Comparison of ENCODE assay signal across 15 mouse cellular contexts in the genomic region with DNA sequence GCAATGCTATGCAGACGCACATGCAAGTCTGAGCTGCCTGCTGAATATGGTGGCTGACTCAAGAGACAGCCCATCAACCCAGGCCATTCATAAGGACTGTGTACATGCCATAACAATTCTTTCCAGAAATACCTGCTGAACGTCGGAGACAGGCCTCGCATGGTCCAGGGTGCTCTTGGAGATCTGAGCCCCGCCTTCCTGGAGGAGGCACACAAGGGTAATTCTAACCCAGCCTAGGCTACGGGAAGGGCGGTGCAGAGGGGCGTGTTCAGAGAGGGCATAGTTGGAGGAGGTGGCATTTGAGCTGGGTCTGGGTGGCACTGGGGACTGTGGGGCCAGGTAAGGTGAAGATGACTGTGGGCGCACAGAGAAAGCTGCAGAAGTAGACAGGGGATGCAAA. TPM values are rescaled to one million over a fixed set of nuclear protein-coding genes. Genes with fewer than 3 reads are reported as not detected.
A peak's percentile ranks its signal among the peaks of the same experiment; 100 is the strongest.
DNase-seq lines count a peak whose midpoint lies in the region; ATAC-seq and TF ChIP-seq lines count a peak whose summit lies in the region.
"Had no signal": no experiment of that assay in that cellular context is flagged by ENCODE, and none has a peak within 500 bp of the region (broad histone marks: within the 10 kb centered on the region; RNA-seq: fewer than 3 reads in every experiment).

No protein-coding gene starts in this region.

- H3K36me3 ChIP-seq in heart, embryonic 15.5 days = no peaks in the 10 kb centered on the region
- H3K36me3 ChIP-seq in intestine, embryonic 14.5 days (ENCODE audit: control insufficient read depth, insufficient read depth, low read length) = no peaks in the 10 kb centered on the region
- H3K36me3 ChIP-seq in small intestine, adult 2 months (ENCODE audit: control insufficient read depth, insufficient read depth, low read length) = no peaks in the 10 kb centered on the region
- H3K36me3 ChIP-seq: embryonic facial prominence, embryonic 12.5 days; G1E; neural tube, embryonic 15.5 days had no signal

- no peak overlapping the region for H3K4me2 ChIP-seq in heart, embryonic 15.5 days
- no peak overlapping the region for H3K4me2 ChIP-seq in intestine, embryonic 14.5 days (ENCODE audit: low read length)
- H3K4me2 ChIP-seq: embryonic facial prominence, embryonic 12.5 days; neural tube, embryonic 15.5 days had no signal

- no peaks in the 10 kb centered on the region for H3K9me3 ChIP-seq in heart, embryonic 15.5 days (replicated peaks)
- no peaks in the 10 kb centered on the region for H3K9me3 ChIP-seq in intestine, embryonic 14.5 days (ENCODE audit: control insufficient read depth, low read length)
- H3K9me3 ChIP-seq: embryonic facial prominence, embryonic 12.5 days; G1E; neural tube, embryonic 15.5 days had no signal

- ATAC-seq in heart, embryonic 15.5 days (replicated peaks; ENCODE audit: insufficient number of reproducible peaks, insufficient read depth, low FRiP score, low read depth) = 0 out of 2 replicates have a peak, but pooled peaks have one; percentile 32
- ATAC-seq in intestine, embryonic 14.5 days (replicated peaks; ENCODE audit: low FRiP score, low TSS enrichment, low read depth) = peak; percentile 49; the same call in 1 of the 2 replicates
- no peak for ATAC-seq in inflammation-experienced regulatory T-cells, adult 6 months
- ATAC-seq: forebrain, postnatal 0 days had no signal

- peaks cover 13% of the 10 kb centered on the region for H3K4me1 ChIP-seq in heart, embryonic 15.5 days (replicated peaks)
- peaks cover 5% of the 10 kb centered on the region; the same call in 1 of the 2 replicates for H3K4me1 ChIP-seq in intestine, embryonic 14.5 days (replicated peaks; ENCODE audit: control insufficient read depth, insufficient read depth, low read length)
- peaks cover 12% of the 10 kb centered on the region for H3K4me1 ChIP-seq in small intestine, adult 2 months (ENCODE audit: control insufficient read depth, insufficient read depth, insufficient read length, low read length)
- H3K4me1 ChIP-seq: neural tube, embryonic 15.5 days had no signal

- WGBS in heart, embryonic 15.5 days = 68% methylated on average over 9 of the region's 9 CpGs
- 60% methylated on average over 9 of the region's 9 CpGs for WGBS in intestine, embryonic 14.5 days
- WGBS in small intestine, adult 2 months = 29% methylated on average over 9 of the region's 9 CpGs

- no peak for DNase-seq in heart, adult 8-10 months (ENCODE audit: low spot score)
- no peak for DNase-seq in intestine, embryonic 14.5 days (ENCODE audit: low spot score)
- peak; percentile 49 for DNase-seq in kidney, postnatal 14 days
- DNase-seq in cerebellum, adult 18-20 months = no peak
- no peak for DNase-seq in right cerebral cortex, postnatal 36 days (ENCODE audit: low spot score in 2 of 2)
- DNase-seq: cerebellum, adult 9-10 months; forebrain, postnatal 0 days; heart, postnatal 14 days; right cerebral cortex, postnatal 14 days had no signal

- TF ChIP-seq POLR2A in small intestine, adult 2 months (IDR thresholded peaks at IDR 0.05; ENCODE audit: low read depth, low read length) = no peak

- H3K9ac ChIP-seq in heart, embryonic 15.5 days = no peak overlapping the region
- no peak overlapping the region for H3K9ac ChIP-seq in intestine, embryonic 14.5 days (ENCODE audit: low read length)
- H3K9ac ChIP-seq: embryonic facial prominence, embryonic 12.5 days; forebrain, postnatal 0 days; neural tube, embryonic 15.5 days had no signal

- 0 out of 2 replicates have a peak, but pooled peaks have one; percentile 1 for TF ChIP-seq CTCF in small intestine, adult 2 months (IDR thresholded peaks at IDR 0.05; ENCODE audit: extremely low read depth, insufficient read length, insufficient replicate concordance, low read depth, low read length)

- H3K27me3 ChIP-seq in heart, embryonic 15.5 days = no peaks in the 10 kb centered on the region
- H3K27me3 ChIP-seq in intestine, embryonic 14.5 days (replicated peaks; ENCODE audit: control insufficient read depth, insufficient read depth, low read length) = no peaks in the 10 kb centered on the region
- H3K27me3 ChIP-seq in small intestine, adult 2 months (ENCODE audit: control insufficient read depth, insufficient read depth, low read length) = no peaks in the 10 kb centered on the region
- H3K27me3 ChIP-seq: embryonic facial prominence, embryonic 12.5 days; neural tube, embryonic 15.5 days had no signal

- H3K27ac ChIP-seq in heart, embryonic 15.5 days = no peak overlapping the region
- H3K27ac ChIP-seq in intestine, embryonic 14.5 days (ENCODE audit: low read depth) = no peak overlapping the region
- H3K27ac ChIP-seq in small intestine, adult 2 months (ENCODE audit: insufficient read depth, low read depth, low read length) = peak overlapping the region; percentile 58
- H3K27ac ChIP-seq: embryonic facial prominence, embryonic 12.5 days; neural tube, embryonic 15.5 days had no signal

- H3K4me3 ChIP-seq in heart, embryonic 15.5 days = no peak overlapping the region
- no peak overlapping the region for H3K4me3 ChIP-seq in intestine, embryonic 14.5 days (ENCODE audit: low read depth, low read length)
- H3K4me3 ChIP-seq in small intestine, adult 2 months (ENCODE audit: low read depth, low read length) = no peak overlapping the region
- H3K4me3 ChIP-seq: embryonic facial prominence, embryonic 12.5 days; neural tube, embryonic 15.5 days had no signal

RNA-seq across cellular contexts. Expression of a gene that starts 39.1 kb away (rescaled TPM):
- polyA plus RNA-seq in heart, embryonic 15.5 days (2015; fragmentation: Nextera tagmentation; extraction: Ambion mirVana) = 37.7 and 45.5 TPM in 2 replicates
- 10 to 100 TPM; 51.3 to 58.4 (median 53.2) TPM for total RNA-seq in heart, adult 8-10 months (2022)
- 16.7 and 24.1 TPM in 2 replicates for polyA plus RNA-seq in intestine, embryonic 14.5 days (2014; fragmentation: Nextera tagmentation; extraction: Ambion mirVana)
- 80.2 and 180 TPM in 2 replicates for polyA plus RNA-seq in small intestine, adult 2 months (2012; rRNA removed)
- polyA plus RNA-seq in inflammation-experienced regulatory T-cells, adult 6 months (2017; shearing (Covaris generic)) = 1 to 10 TPM; 4.3 to 6.7 (median 5.3) TPM
